Mouse (Mus musculus): ENCODE measurements around the gene Cd69.

Cd69 gene

DNA sequence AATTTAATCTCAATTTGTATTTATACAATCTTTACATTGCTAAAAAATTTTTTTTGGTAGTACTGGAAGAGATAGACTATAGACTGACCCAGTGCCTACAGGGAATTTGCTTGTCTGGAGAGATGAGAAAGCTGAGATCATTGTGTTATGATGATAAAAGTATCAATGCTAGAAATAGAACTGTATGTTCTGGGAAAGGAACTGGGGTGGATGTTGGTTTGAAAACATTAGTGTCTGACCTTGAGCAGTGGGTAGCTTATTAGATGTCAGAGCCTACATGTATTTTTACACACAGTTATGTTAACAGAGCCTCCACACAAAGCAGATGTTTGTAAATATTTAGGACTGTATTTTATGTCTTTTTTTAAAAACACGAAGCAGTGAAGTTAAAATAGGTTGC, 51.1 kb downstream of the Cd69 start:
- no peak for DNase-seq (ENCODE audit: low spot score in 2 of 2)

DNA sequence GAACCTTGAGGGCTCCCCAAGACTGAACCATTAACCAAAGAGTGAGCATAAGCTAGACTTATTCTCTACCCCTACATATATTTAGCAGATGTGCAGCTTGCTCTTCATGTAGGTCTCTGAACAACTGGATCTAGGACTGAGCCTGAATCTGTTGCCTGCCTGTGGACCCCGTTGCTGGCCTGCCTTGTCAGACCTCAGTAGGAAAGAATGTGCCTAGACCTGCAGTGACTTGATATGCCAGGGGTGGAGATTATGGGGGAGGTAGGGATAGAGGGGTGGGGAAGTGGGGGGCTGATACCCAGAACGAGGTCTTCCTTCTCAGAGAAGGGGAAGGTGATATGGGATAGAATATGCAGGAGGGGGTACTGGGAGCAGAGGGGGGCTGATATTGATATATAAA, 51.6 kb downstream of the Cd69 start:
- no peak for DNase-seq (ENCODE audit: low spot score in 2 of 2)

DNA sequence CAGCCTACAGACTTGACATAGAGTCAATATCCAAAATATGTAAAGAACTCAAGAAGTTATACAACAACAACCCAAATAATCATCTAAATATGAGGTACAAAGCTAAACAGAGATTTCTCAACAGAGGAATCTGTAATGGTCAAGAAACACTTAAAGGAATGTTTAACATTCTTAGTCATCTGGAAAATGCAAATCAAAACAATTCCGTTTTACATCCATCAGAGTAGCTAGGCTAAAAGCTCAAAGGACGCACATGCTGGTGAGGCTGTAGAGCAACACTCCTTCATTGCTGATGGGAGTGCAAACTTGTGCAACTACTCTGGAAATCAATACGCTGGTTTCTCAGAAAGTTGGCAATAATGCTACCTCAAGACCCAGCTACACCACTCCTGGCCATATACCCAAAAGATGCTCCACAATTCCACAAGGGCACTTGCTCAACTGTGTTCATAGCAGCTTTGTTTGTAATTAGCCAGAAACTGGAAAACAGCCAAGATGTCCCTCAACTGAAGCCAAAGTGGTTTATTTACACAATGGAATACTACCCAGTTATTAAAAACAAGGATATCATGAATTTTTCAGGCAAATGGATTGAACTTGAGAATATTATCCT, 52.9 kb downstream of the Cd69 start:
- DNase-seq (ENCODE audit: low spot score in 2 of 2): no peak

DNA sequence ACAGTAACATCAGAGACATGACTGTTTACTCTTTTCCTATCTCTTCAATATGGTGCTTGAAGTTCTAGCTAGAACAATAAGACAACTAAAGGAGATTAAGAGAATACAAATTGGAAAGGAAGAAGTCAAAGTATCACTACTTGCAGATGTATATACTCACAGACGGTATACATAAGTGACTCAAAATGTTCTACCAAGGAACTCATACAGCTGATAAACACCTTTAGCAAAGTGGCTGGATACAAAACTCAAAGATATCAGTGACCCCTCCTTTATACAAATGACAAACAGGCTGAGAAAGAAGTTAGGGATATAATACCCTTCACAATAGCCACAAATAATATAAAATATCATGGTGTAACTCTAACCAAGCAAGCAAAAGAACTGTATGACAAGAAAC, 54.2 kb downstream of the Cd69 start:
- DNase-seq (ENCODE audit: low spot score in 2 of 2): no peak

DNA sequence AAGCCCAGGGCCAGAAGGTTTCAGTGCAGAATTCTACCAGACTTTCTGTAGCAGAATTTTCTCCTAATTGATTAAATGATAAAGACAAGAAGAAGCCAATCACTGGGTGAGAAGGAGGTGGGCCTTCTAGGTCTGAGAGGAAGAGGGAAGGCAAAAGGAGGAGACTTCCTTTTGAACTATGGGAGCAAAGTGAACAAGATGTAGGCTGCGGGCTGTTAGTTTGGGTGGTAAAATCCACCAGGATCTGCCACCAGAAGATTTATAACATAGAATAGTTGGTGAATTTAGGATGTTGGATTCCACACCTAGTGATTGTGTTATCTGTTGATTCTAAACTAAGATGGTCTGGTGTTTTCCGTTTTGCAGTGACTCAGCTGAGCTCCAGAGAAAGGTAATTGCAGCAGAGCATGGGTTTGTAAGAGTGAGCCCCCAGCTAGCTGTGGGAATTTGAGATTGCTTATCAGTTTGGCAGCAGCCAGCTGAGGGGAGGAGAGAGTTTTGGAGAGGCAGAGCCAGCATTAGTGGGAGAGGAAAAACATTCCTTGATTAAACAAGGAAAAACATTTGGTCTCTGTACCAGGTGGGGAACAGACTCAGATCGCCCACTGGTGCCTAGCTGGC, 55.2 kb downstream of the Cd69 start:
- no peak for DNase-seq (ENCODE audit: low spot score in 2 of 2)

DNA sequence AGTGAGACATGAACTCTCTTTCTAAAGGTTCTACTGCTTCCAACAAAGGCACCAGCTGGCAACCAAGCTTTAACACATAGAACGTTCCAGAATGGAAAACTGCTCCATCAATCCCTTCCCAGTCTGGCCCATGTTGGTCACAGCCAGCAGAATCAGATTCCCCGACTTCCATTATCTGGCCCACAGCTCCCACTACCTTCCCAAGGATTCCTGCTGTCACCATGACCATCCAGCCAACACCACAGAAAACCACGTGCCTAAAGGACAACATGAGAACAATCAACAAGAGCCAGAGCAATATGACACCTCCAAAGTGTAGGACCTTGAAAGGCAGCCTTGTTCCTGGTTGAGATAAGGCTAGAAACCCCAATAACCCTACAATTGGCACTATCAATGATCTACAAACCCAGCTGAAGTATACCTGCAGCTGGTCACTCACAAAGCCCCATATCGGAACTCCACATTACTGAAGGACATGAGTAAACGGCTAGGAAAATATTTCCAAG, 57.0 kb downstream of the Cd69 start:
- no peak for DNase-seq (ENCODE audit: low spot score in 2 of 2)

Data from right cerebral cortex, adult 2 months (tissue).